Mouse (Mus musculus) thymus, adult 2 months (tissue): ENCODE measurements around the gene Rdh1.

Source experiments
- CTCF ChIP-seq: fragments of 200-500 bp; IDR thresholded peaks from 2 replicates; pipeline ENCODE4 v1.5.1; 2012; ENCODE audit warnings: mild to moderate bottlenecking, control low read depth, low read length, moderate library complexity, borderline replicate concordance; ENCODE audit not compliant: control insufficient read depth, poor library complexity, insufficient read depth; ENCODE audit errors: extremely low read depth
- POLR2A ChIP-seq: fragments of 200-500 bp; IDR thresholded peaks from 2 replicates; pipeline ENCODE4 v1.6.1; 2012; ENCODE audit warnings: mild to moderate bottlenecking, low read length, control low read depth, moderate library complexity; ENCODE audit not compliant: control insufficient read depth, poor library complexity, insufficient read depth; ENCODE audit errors: extremely low read depth

- no peak for TF ChIP-seq CTCF
- TF ChIP-seq POLR2A, result no peak
Measured at GRCm38 (mm10) chr10:127730285-127730932, 29.1 kb upstream of the Rdh1 start.
